Mouse (Mus musculus) C2C12 (cell line): Measurements from ENCODE around the gene Styk1.

Experiments used
- CTCF ChIP-seq: IDR thresholded peaks from one replicate; pipeline ENCODE4 v1.5.1; 2011; ENCODE audit not compliant: control insufficient read depth, insufficient read depth, insufficient read length
- FOSL1 ChIP-seq: IDR thresholded peaks from one replicate; pipeline ENCODE4 v1.8.0; 2011; ENCODE audit warnings: mild to moderate bottlenecking, low read length; ENCODE audit not compliant: poor library complexity, insufficient read depth, severe bottlenecking
- MAX ChIP-seq: IDR thresholded peaks from one replicate; pipeline ENCODE4 v1.6.1; 2011; ENCODE audit warnings: mild to moderate bottlenecking, control low read depth
- USF1 ChIP-seq: IDR thresholded peaks from one replicate; pipeline ENCODE4 v1.6.1; 2011; ENCODE audit warnings: low read depth, mild to moderate bottlenecking, control low read depth, moderate library complexity

- TF ChIP-seq USF1 = no peak
- no peak for TF ChIP-seq CTCF
- TF ChIP-seq MAX = no peak
- TF ChIP-seq FOSL1 = no peak
Observed at GRCm38 (mm10) chr6:131402606-131403005, 49.2 kb upstream of the Styk1 start.
